Mouse (Mus musculus) liver, embryonic 11.5 days (tissue): Measurements from ENCODE around the gene Fosb. TPM values are rescaled to one million over a fixed set of nuclear protein-coding genes. Genes with fewer than 3 reads are reported as not detected.

Experiments
- ATAC-seq: fragments of 200-750 bp; cut with Nextera tagmentation; replicated peaks from 2 replicates; pipeline ENCODE4 v1.8.0; 2017; ENCODE audit warnings: moderate number of reproducible peaks, mild to moderate bottlenecking, moderate TSS enrichment, moderate library complexity; ENCODE audit not compliant: low FRiP score
- DNase-seq: peaks from one replicate; pipeline ENCODE4 v3.0.0-alpha.2; 2017; ENCODE audit warnings: low spot score
- H3K27ac ChIP-seq: fragments of 300-500 bp; sonication (generic); 2 replicates; pipeline ENCODE4 v1.5.1; 2014; ENCODE audit warnings: mild to moderate bottlenecking, low read depth, low read length, control low read depth
- H3K27me3 ChIP-seq: fragments of 300-500 bp; sonication (generic); replicated peaks from 2 replicates; pipeline ENCODE4 v1.6.1; 2014; ENCODE audit warnings: low read length, mixed read lengths; ENCODE audit not compliant: control insufficient read depth, insufficient read depth
- H3K36me3 ChIP-seq: fragments of 300-500 bp; sonication (generic); 2 replicates; pipeline ENCODE4 v1.6.1; 2014; ENCODE audit warnings: mild to moderate bottlenecking, low read length, moderate library complexity, mixed read lengths; ENCODE audit not compliant: control insufficient read depth, insufficient read depth
- H3K4me1 ChIP-seq: fragments of 300-500 bp; sonication (generic); replicated peaks from 2 replicates; pipeline ENCODE4 v1.6.1; 2014; ENCODE audit warnings: low read length, mixed read lengths; ENCODE audit not compliant: control insufficient read depth, insufficient read depth
- H3K4me2 ChIP-seq: fragments of 300-500 bp; sonication (generic); 2 replicates; pipeline ENCODE4 v1.6.1; 2014; ENCODE audit warnings: mild to moderate bottlenecking, control low read depth, moderate library complexity
- H3K4me3 ChIP-seq: fragments of 300-500 bp; sonication (generic); 2 replicates; pipeline ENCODE4 v1.5.1; 2014; ENCODE audit warnings: low read depth, low read length, control low read depth
- H3K9ac ChIP-seq: fragments of 300-500 bp; sonication (generic); 2 replicates; pipeline ENCODE4 v1.6.1; 2014; ENCODE audit warnings: low read depth, low read length, control low read depth
- H3K9me3 ChIP-seq: fragments of 300-500 bp; sonication (generic); 2 replicates; pipeline ENCODE4 v1.6.1; 2016; ENCODE audit warnings: low read length, inconsistent platforms, mixed read lengths; ENCODE audit not compliant: control insufficient read depth
- WGBS: fragments of 180-500 bp; shearing (Covaris S2); extraction: QIAGEN DNeasy Blood & Tissue Kit; methylation state at CpG from one replicate; pipeline ENCODE4 v1.1.7; 2014; 5-methylcytosine and 5-hydroxymethylcytosine counted together
- polyA plus RNA-seq: library from polyadenylated mRNA; unstranded; fragments of >200 nt; fragmentation: Nextera tagmentation; extraction: Ambion mirVana; gene quantifications from 2 replicates; pipeline ENCODE4 v1.2.1, GENCODE M21; 2014

Fosb gene
- polyA plus RNA-seq: 0.07 TPM in 1 of 2 replicates, not detected in the other

DNA sequence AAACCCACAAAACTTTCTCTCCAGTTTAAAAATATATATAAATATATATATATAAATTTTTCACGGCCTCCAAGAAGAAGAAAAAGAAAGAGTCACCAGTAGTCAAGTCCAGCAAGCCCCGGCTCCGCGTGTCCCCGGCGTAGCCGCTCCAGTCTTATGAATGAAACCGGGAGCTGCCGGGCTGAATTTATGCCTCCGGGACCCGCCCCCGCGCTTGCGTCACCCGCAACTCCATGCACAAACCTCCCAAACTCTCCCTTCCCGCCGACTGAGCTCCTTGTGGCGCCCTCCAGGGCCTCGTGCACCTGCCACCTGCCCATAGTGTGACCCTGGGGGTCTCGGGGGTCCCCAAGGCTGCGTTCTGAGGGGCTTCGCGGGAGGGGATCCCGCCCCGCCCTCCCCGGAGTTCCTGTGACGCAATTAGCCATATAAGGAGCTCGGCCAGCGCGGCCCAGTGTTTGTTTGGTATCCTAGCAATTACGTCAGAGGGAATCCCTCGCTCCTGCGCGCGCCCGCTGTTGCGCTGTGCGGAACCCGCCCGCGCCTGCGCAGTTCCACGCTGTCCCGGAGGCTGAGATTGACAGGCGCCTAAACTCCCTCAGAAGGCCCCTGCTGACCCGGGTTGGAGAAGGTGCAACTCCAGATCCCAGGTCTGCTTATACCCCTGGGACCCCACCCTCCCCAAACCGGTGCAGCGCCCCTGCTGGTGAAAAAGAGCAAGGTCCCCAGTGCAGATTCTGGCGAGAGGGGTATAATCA is at the start of gene Fosb:
Gene Fosb, minus strand, starts transcription at position 168 of the 758 bp plus-strand sequence.
- Histone ChIP-seq H3K9ac (peak within 1 kb of the TSS; percentile 51), H3K4me1 (peaks cover 10% of the 10 kb centered on the region), H3K27ac (no peak within 1 kb of the TSS), H3K9me3 (no peaks in the 10 kb centered on the region), H3K36me3 (no peaks in the 10 kb centered on the region), H3K4me2 (peak within 1 kb of the TSS; percentile 100), H3K27me3 (peaks cover 41% of the 10 kb centered on the region), H3K4me3 (peak within 1 kb of the TSS; percentile 69)
- DNase-seq: peak; percentile 96
- peak; percentile 82 for ATAC-seq
- under 1% methylated on average over 49 of the region's 49 CpGs for WGBS

DNA sequence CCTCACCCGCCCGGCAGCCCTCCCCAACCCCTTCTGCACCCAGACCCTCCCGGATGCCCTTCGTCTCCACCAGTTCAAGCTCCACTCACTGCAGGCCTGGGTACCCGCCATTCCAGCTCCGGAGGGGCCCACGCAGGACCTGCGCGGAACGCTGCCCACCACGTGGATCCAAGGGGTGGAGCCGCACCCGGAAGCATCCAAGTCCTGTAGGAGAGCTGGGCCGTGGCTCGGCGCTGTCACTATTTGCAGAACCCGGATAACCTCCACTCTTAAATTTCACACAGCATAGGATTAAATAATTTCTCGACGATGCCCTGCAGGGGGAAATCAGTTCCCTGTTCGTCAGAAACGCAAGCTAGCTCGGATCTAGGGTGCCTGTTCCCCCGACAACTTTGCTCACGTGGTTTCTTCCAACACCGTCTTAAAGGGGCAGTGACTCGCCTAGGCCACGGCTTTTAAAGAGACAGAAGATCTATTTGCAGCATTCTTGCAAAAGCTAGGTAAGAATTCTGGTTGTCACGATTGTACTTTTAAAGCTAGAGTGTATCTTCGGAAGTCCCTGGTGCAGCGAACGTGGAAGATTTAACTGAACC is 49.5 kb upstream of the Fosb start, which contains the start of the genes Cd3eap and Ppp1r13l:
Gene Cd3eap, minus strand, starts transcription at position 185 of the 593 bp plus-strand sequence.
Gene Ppp1r13l, plus strand, starts transcription at position 451 of the 593 bp plus-strand sequence.
- peak within 1 kb of the TSS; percentile 59; the same call in 1 of the 2 replicates for H3K27ac ChIP-seq
- under 1% methylated on average over 31 of the region's 31 CpGs for WGBS
- H3K9me3 ChIP-seq: no peaks in the 10 kb centered on the region
- H3K4me2 ChIP-seq: peak within 1 kb of the TSS; percentile 100
- H3K9ac ChIP-seq: peak within 1 kb of the TSS; percentile 73
- peak; percentile 70 for ATAC-seq
- H3K4me1 ChIP-seq: peaks cover 33% of the 10 kb centered on the region
- H3K27me3 ChIP-seq: peaks cover 4% of the 10 kb centered on the region; the same call in 1 of the 2 replicates
- peaks cover 26% of the 10 kb centered on the region for H3K36me3 ChIP-seq
- peak; percentile 88 for DNase-seq
- H3K4me3 ChIP-seq: peak within 1 kb of the TSS; percentile 66

DNA sequence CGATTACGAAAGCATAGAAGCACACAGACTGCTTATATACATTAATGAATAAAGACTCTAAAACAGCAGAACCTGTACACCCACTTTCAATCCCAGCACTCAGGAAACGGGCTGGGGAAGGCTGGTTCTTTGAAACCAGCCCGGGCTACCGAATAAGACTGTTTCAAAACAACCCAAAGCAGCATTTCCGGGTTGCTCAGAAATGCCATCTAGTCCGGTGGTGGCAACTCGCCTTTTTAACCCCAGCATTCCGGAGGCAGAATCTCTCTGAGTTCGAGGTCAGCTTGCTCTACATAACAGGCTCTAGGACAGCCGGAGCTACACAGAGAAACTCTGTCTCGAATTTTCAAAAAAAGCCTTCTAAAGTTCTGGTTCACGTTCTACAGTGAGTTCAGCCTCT is 48.8 kb upstream of the Fosb start:
- Histone ChIP-seq H3K27ac (peak overlapping the region; percentile 55; the same call in 1 of the 2 replicates), H3K9me3 (no peaks in the 10 kb centered on the region), H3K4me3 (peak overlapping the region; percentile 66), H3K4me1 (peaks cover 30% of the 10 kb centered on the region), H3K36me3 (peaks cover 30% of the 10 kb centered on the region), H3K27me3 (peaks cover 4% of the 10 kb centered on the region; the same call in 1 of the 2 replicates), H3K4me2 (peak overlapping the region; percentile 100), H3K9ac (peak overlapping the region; percentile 73)
- ATAC-seq (no peak), DNase-seq (no peak)
- WGBS: 17% methylated on average over 13 of the region's 13 CpGs

DNA sequence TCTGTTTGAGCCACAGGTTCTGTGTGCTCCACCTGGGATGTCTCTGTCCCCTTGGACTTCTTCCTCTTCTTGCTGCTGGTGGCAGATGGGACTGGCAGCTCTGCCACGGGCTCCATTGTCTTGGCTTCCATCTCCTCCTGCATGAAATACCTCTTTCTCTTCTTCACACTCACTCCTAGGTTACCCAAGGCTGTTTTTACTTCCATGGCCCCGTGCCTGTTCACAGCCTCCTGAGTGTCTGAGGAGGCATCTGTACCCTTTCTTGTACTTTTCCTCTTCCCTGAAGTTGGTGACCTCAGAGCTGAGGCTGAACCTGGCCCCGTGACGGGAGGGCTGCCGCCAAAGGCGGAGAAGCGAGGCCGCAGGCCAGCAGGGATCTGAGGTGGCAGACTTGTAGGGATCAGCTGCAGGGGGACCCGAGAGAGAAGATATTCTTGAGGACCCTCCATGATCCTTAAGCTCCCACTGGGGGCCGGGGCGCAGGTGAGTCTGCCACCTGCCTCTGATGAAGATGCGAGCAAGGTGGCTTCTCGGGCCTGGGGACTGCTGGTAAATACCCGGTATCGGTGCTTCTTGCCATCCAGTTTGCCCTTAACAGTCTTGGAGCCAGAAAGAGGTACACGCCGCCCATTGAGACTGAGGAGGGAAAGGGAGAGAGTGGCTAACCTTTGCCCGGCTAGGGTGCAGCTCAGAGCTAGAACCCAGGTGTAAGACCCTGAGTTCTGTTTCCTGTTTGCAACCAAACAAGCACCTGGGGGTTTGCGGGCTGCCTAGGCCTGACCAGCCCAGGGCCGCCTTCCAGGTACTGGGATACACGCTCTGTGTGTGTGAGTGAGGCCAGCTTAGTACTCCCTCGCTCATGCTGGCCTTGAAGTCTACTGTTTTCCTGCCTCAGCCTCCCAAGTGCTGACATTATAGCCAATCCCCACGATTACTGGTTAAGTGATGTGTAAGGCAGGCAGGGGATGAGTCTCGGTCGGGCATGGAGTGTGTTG is 47.8 kb upstream of the Fosb start:
- ATAC-seq (no peak), DNase-seq (no peak)
- Histone ChIP-seq H3K4me3 (peak overlapping the region; percentile 66), H3K9ac (peak overlapping the region; percentile 73), H3K27me3 (peaks cover 3% of the 10 kb centered on the region; the same call in 1 of the 2 replicates), H3K4me1 (peaks cover 30% of the 10 kb centered on the region), H3K27ac (no peak overlapping the region), H3K9me3 (no peaks in the 10 kb centered on the region), H3K36me3 (peaks cover 35% of the 10 kb centered on the region), H3K4me2 (peak overlapping the region; percentile 100)
- WGBS: 88% methylated on average over 25 of the region's 25 CpGs

DNA sequence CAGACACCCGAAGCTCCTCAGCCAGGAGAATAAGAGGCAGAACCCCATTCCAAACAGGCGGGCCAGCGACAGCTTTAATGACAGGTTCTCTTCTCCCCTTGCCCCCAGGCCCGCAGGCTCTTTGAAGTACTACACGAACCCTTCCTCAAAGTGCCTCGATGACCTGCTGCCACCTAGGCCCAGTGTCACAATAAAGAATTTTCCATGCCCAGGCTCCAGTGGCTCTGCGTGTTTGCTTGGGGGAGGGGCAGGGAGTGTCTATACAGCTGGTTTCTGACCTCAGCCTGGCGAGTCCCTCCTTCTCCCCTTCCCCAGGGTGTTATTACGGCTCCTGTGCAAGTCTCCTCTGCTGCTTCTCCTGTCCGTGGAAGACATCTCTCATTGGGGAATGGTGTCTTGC is 46.5 kb upstream of the Fosb start:
- H3K4me2 ChIP-seq: no peak overlapping the region
- WGBS: 83% methylated on average over 10 of the region's 10 CpGs
- H3K27me3 ChIP-seq: no peaks in the 10 kb centered on the region
- H3K36me3 ChIP-seq: peaks cover 35% of the 10 kb centered on the region
- DNase-seq (no peak), ATAC-seq (no peak)
- H3K9ac ChIP-seq: no peak overlapping the region
- no peaks in the 10 kb centered on the region for H3K9me3 ChIP-seq
- H3K27ac ChIP-seq: no peak overlapping the region; the same call in 1 of the 2 replicates
- peaks cover 19% of the 10 kb centered on the region for H3K4me1 ChIP-seq
- H3K4me3 ChIP-seq: no peak overlapping the region

DNA sequence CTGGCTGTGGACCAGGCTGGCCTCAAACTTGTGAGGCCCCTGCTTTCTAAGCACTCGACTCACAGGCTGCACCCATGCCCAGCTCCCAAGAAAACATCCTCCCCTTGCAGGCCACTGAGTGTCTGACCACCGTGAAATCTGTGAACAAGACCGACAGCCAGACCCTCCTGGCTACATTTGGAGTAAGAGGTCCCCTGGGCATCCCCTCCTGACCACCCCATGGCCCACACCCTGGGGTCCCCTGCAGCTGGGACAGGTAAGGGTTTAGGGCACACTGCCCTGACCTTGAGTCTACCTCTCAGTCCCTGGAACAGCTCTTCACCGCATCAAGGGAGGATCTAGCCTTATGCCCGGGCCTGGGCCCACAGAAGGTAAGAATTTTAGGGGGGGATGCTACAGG is 45.1 kb upstream of the Fosb start:
- Histone ChIP-seq H3K9me3 (no peaks in the 10 kb centered on the region), H3K9ac (no peak overlapping the region), H3K4me3 (no peak overlapping the region), H3K4me1 (peaks cover 11% of the 10 kb centered on the region), H3K27ac (no peak overlapping the region), H3K4me2 (no peak overlapping the region), H3K27me3 (no peaks in the 10 kb centered on the region), H3K36me3 (peaks cover 35% of the 10 kb centered on the region)
- DNase-seq (no peak), ATAC-seq (no peak)
- WGBS: 94% methylated on average over 5 of the region's 5 CpGs

DNA sequence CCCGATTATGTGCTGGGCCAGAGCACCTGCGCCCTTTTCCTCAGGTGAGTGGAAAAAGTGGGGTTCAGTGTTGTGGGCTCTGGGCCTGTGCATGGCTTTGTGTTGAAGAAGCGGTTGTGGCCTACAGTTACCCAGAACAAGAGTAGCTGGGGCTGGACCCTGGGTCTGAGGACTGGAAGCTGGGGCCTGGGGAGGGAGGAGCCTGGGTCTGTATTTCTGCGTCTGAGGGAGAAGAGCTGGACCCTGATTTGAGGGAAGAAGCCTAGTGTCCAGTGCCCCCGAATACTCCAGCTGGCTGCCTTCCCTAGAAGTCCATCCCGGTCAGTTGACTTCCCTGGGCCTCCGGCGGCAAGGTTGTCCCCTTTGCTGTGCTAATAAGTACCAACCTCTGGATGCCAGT is 40.4 kb upstream of the Fosb start:
- Histone ChIP-seq H3K36me3 (peaks cover 16% of the 10 kb centered on the region; the same call in 1 of the 2 replicates), H3K9me3 (no peaks in the 10 kb centered on the region), H3K27me3 (no peaks in the 10 kb centered on the region), H3K4me2 (no peak overlapping the region), H3K4me1 (peaks cover 8% of the 10 kb centered on the region), H3K27ac (no peak overlapping the region), H3K4me3 (no peak overlapping the region), H3K9ac (no peak overlapping the region)
- 91% methylated on average over 8 of the region's 8 CpGs for WGBS
- DNase-seq (no peak), ATAC-seq (no peak)
